Mouse (Mus musculus): Measurements from ENCODE around the gene Tada2a.
A peak's percentile ranks its signal among the peaks of the same experiment; 100 is the strongest.

Gene Tada2a

DNA sequence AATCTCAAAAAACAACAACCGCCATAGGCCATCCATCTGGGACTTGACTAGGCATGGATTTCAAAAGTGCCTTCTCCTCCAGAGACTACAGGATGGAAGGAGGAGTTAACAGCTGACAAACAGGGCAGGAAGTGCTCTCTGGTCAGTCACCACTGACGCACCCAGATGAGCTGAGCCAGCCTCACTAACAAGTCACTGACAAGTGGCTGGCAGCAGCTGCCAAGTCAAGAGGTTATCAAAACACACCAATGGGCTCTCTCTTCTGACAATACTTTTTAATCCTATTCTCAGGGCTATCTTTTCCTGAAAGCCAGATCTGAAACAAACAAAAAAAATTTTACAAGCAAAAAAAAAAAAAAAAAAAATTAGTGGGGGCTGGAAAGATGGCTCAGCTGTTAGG, 66.6 kb downstream of the Tada2a start:
- DNase-seq: no peak

DNA sequence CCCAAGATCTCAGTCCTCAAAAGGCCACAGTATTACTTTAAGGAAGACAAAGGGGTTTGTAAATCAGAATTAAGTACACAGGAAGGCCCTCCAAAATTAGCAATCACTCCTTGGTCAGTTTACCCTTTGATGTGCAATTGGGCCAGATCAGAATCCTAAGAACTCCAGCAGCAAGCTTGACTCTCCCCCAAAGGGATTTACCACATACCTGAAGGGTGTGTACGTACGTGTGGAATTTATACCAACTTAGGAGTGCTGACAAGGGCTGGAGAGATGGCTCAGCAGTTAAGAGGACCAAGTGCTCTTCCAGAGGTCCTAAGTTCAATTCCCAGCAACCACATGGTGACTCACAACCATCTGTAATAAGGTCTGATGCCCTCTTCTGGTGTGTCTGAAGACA, 67.5 kb downstream of the Tada2a start:
- DNase-seq: no peak

DNA sequence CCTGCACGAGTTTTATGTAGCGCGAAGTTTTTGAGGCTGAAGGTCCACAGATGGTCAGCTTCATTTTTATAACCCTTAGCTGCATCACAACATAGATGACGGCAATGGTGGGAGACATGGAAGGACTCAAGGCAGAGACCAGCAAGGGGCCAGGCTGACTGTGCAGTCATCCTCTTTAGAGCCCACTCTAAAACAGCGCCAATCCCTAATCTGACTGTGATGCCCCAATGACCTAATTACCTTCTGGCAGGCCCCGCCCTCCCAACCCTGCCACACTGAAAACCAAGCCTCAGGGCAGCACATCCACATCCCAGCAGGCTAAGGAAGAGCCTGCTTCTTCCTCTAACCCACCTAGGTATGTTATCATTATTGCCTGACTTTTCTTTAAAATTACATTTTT, 68.8 kb downstream of the Tada2a start:
- DNase-seq: no peak

DNA sequence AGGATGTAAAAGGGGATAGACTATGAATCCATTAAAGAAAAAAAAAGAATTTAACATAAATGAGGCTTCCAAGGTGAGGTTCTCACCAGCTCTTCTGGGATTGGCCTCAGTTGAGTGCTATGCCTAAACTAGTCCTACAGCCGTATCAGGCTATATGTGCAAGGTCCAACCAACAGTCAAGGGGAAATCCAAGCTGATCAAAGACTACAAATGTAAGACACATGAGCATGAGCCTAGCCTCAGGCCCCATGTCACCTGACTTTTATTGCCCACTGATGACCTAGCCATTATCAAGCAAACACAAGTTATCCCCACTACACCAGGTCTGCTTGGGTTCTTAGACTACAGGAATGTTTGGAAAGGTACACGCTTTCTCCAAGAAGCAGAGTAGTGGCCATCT, 69.6 kb downstream of the Tada2a start:
- no peak for DNase-seq

DNA sequence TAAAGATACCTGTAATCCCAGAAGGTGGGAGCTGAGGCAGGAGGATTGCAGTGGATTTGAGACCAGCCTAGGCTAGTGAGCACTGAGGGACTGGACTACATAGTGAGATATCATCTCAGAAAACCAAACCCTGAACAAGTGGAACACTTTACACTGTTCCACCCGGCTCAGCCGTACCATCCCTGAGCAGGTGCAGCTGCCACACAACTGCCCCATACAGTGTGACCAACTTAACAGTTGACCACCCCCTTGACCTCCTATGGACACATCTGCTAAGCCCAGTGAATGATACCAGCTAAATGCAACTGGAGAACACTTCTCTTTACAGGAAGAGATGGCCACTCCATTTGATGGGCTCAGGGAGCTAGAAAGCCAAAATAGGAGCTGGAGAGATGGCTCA, 72.0 kb downstream of the Tada2a start:
- DNase-seq: no peak

DNA sequence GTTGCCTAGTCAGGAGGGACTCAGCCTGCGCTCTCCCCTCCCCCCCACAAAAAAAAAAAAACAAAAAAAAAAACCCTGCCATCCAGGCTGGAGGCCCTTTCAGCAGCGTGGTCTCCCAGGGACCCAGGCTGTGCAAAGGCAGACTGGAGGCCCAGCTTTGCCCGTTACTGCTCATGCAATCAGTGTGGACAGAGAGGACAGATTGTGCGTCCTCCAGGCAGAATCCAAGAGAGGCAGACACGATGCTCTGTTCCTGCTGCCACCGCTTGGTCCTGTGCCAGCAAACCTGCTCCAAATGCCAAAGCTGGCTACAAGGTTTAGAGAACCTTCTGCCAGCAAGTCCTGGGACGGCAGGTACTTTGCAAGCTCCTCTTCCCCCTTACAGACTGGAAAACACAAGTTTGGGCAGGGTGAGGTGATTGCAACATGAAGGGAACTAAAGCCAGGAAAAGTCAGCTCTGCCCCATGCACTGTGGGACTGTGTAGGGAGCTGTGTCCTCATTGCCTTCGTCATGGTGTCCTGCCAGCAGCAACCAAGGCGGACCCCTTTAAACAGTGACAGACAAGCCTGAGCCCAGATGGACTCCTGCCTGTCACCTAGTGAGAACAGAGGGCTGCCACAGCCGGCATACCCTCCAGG, 75.8 kb downstream of the Tada2a start:
- DNase-seq: no peak

DNA sequence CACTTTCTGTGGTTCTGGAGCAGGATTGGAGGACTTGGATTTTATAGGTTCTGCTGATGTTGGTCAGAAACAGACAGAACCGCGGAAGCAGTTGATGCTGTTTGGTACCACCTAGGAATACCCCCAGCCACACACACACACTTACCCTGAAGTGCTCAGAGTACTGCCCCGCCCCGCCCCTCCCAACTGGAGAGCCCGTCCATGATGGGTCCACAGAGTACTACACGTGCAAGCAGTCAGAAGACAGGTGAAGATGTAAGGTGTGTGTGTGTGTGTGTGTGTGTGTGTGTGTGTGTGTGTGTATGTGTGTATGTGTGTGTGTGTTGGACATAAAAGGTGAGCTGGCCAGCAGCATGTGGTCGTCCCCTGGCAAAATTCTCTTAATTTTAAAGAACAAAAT, 76.3 kb downstream of the Tada2a start:
- DNase-seq: no peak

DNA sequence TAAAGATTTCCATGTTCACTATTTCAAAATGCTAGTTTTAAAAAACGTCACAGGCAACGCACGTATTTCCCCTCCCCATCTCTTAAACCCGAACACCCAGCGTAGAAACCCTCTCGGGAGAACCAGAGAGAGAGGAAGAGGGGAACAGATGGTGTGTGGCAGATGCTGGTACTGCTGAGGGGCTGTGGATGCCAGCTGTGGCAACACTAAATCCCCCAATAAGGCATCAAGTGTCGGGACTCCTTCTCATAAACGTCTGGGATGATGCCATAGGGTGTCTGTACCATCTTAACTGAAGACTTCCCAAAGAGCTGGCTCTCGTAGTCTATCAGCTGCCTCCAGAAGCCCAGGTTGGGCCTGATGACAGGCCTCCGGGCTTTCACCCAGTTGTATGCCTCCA, 81.0 kb downstream of the Tada2a start:
- no peak for DNase-seq

DNA sequence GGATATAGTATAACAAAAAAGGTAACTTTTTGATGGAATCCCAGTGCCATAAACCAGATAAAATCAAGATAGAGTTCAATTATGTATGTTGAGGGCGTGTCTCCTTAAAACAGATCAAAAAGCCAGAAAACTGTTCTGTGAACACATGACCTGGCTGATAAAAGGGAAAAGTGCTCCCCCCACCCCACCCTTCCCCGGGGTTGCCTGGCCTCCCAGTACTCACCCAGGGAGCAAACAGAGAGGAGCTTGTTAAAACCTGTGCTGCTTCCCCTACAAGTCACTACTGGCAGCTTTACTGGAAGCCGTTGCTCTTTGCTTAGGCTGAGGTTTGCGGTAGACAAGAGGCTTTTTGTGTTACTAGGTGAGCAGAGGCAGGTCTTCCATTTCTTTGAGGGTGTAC, 82.1 kb downstream of the Tada2a start:
- DNase-seq: no peak

DNA sequence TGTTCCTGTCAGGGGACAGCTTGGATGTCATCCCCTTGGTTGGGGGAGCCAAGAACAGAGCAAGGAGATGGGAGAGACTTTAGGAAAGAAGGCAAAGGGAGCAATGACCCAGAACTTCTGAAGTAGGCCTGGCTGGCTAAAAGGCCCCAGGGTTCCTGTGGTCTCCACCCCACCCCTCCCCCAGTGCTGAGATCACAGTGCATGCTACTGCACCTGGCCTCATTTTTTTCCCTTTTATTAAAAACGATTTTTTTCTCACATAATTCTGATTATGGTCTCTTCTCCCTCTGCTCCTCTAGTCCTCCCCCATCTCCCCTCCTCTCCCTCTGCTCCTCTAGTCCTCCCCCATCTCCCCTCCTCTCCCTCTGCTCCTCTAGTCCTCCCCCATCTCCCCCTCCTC, 84.4 kb downstream of the Tada2a start:
- DNase-seq: no peak

DNA sequence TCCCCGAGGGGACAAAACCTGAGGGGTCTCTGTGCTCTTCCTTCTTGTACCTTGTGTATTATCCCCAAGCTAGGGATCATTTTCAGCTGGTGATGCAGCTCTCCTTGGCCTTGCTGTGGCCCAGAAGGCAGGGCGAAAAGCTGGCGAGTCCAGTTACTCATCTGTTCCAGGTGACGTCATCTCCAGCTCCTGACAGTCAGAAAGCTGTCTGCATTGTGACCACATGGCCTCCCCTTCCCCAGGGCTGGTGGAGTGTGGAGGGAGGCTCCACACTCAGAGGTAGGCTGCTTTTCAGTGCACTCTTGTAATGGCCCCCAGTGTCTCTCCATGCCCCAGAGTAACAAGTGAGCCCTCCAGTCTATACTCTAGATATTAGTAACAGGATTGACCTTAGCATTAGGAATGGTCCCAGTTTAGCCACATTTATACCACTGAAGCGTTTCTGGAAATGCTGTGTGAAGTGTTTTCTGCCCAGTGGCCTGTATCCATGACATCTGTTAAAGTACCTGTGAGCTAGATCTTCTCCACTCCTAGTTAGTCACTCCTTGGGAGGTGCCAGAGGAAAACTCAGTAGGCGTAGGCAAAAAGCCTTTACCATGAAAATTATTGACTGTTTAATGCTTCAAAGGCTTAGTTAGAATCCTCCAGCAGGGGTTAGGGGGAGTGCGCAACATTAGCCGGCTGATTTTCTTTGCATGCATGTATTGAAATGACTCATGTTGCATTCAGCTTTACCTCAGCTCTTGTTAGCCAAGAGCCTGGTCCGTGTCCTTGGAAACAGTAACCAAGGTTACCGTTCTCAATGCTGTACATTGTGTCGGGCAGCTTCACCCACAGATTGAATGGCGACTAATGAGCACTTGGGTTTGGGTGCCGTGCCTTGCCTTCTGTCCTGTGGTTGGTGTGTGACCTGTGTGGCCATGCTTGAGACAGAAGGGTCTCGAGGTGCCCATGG, 86.3 kb downstream of the Tada2a start:
- DNase-seq: no peak

DNA sequence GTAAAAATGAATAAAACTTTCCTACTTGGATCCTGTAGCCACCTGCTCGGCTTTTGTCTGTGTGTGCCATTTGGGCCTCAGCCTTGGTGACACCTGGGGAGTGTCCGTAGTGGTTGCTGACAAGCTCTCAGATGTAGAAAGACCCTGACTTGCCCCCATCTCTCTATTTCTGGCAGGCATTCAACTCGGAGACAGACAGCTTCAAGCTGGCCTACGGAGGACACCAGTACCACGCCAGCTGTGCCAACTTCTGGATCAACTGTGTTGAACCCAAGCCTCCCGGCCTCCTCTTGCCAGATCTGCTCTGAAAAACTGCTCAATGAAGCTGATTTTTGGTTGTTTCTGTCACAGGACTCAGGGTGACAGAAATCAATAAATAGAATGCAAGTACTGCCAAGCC, 88.8 kb downstream of the Tada2a start:
- DNase-seq: no peak

DNA sequence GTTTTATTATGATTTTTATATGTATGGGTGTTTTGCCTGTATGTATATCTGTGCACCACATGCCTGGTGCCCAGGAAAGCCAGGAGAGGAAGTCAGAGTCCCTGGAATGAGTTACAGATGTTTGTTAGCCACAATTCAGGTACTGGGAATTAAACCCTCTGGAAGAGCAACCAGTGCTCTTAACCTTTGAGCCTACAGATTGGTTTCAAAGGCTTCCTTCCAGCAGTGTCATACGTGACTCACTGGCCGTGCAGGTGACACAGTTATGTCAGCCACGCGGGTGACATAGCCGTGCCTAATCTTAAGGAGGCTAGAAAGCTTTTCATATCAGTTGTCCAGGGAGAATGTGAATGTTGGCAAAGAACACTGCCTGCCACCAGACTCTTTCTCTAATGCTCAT, 95.7 kb downstream of the Tada2a start:
- no peak for DNase-seq

DNA sequence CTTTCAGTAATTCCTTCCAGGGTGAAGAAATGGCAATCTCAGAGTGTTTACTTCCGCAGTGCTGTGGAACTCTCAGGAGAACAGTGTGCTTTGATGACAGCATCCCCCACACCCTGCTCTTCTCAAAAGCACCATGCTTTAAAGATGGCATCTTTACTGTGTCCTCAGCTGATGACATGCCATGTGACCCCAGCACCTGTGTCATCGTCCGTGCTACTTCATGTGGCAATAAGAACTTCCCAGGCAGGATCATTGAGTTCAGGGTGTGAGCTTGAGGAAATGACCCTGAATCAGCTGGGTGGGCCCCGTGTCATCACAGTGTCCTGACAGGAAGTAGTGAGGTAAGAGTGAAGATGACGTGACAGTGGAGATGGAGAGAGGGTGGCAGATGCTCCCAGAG, 96.8 kb downstream of the Tada2a start:
- DNase-seq: no peak

DNA sequence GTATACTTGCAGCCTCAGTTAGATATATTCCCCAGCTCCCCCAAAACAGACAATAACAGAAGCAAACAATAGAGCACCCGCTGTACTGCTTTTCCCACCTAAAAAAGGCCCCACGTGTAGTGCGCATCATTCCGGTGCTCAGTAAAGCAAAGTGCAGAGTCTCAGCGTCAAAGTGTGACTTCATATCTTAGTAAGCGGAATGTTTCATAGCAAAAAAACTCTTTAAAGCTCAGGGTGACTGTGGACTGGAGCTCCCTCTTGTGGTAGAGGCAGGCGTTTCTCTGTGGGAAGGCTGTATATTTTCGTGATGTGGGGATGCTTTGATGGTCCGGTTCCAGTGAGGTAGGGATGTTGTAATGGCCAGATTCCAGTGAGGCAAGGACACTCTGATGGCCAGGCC, 97.4 kb downstream of the Tada2a start:
- DNase-seq: peak; percentile 44 to 50

Data from B cell, adult 2 months (primary cell).